Mouse (Mus musculus): ENCODE results near the gene Wdr81.

GRCm38 (mm10) chr11:75453991-75454930 is at the start of gene Wdr81:
- peak; percentile 8 for TF ChIP-seq CTCF (IDR thresholded peaks at IDR 0.05; ENCODE audit: low read depth, low read length)
- TF ChIP-seq POLR2A (IDR thresholded peaks at IDR 0.05; ENCODE audit: insufficient read depth, low read length): no peak
